Mouse (Mus musculus): ENCODE measurements around the gene Sctr.

The Sctr gene

DNA sequence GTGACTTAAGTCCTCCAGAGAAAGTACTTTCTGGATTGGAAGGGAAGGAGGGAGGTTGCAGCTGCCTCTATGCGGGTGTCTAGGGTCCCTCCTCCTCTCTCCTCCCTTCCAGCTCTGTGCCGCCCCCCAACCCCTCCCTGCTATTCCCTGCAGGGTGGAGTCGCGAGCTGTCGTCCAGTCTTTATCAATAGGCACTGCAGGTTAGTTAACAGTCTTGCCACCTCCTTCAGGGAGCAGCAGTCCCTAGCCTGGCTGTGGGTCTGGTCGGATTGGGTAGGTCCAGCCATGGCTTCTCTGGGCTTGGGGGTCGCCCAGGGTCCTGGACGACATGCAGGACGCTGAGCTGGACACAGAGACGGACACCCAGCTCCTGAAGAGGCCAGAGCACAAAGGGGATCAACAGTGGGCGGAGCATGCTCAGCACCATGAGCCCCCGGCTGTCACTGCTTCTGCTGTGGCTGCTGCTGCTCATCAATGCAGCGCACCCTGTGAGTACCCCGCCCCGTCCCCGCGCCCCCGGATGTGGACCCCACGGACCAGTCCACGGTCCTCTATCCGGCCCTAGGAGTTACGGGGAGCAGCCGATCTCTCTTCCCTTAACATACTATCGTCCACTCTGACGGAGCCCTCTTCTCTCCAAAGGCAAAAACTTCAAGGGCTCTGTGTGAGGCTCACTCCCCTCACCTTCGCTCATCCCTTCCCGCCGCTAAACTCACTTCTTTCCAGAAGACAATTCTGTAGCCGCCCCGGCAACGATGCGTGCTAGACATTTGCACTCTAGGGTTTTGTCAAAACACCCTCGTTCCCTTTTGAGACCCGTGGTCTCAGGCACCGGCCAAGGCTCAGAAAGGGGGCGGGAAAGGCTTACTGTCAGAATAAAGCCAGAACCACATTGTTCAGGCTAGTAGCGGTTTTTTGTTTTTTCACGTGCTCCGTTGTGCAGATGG, at the start of gene Sctr:
Gene Sctr (plus strand): TSS at position 51 of the 947 bp plus-strand sequence.
- no peak for DNase-seq (ENCODE audit: low spot score)

DNA sequence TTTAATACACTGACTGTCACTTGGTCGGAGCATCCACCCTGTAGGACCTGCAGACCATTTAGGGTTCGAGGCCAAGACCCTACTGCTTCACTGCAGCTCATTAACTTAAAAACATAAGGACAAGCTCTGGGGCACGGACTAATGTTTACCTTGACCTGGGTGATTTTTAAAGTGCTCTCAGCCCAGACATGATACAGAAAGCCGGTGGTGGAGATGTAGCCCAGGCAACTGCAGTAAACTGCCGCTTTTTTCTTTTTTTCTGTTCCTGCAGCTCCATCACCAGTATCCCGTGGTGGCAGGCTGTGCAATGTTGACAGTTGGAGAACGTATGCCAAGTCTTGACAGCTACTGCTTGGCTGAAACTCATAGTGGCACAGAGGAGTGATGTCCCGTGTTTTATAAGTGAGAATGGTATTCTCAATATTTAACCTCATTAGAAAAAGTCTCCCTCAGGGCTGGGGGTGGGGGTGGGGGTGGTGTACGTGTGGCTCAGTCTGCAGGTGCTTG, 48.9 kb upstream of the Sctr start:
- DNase-seq (ENCODE audit: low spot score) = no peak

DNA sequence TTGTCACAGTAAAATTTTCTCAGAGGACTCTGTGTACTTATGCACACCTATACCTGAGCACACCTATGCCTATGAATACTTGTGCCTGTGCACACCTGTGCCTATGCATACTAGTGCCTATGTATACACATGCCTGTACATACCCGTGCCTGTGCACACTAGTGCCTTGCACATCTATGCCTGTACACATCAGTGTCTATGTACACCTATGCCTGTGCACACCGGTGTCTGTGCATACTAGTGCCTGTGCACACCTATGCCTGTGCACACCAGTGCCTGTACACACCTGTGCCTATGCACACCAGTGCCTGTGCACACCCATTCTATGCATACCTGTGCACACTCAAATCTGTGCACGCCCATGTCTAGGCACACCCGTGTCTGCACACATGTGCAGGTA, 47.2 kb upstream of the Sctr start:
- no peak for DNase-seq (ENCODE audit: low spot score)

DNA sequence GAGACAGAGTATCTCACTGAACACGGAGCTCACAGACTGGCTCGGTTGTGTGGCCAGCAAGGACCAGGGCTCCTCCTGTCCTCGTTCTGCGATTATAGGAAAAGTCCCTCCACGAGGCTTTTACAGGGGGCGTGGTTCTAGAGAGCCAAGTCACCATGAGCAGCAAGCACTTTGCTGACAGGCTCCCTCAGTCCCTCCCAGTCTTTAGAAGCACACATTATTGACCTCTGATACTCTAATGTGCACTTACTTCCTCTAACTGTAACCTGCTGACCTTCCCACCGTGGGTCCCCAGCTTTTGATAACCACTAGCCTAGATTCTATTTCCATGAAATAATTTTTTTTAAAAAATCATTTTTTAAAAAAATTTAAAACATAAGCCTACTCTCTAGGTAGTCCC, 46.8 kb upstream of the Sctr start:
- DNase-seq (ENCODE audit: low spot score) = no peak

DNA sequence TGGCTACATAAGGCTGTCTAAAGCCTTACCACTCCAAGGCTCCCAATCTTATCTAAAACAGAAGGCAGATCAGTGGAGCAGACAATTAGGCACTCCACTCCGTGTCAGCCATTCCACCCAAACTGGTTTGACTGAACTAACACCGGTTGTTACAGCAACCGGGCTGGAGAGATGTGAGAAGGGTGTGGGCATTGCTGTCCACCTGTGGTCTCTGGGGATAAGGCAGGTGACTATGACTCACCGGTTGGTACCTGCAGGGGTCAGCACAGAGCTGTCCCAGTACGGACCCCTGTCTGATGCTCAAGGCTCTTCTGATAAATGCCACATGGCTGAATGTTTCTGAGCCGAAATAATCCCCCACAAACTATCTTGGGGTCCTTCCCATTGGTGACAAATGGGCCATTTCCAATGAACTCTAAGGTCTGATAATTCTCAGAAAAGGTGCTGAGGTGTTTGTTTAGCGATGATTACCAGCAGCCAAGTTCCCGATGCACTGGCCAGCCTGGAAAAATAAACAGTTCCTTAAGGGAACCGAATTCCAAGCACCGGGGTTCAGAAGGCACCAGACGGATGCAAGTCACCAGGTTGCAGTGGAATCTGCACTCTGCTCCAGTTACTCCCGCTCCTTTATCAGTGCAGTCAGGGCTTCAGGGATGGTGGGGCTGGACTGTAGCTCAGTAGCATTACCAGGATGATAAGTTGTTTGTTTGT, 40.7 kb upstream of the Sctr start:
- no peak for DNase-seq (ENCODE audit: low spot score)

DNA sequence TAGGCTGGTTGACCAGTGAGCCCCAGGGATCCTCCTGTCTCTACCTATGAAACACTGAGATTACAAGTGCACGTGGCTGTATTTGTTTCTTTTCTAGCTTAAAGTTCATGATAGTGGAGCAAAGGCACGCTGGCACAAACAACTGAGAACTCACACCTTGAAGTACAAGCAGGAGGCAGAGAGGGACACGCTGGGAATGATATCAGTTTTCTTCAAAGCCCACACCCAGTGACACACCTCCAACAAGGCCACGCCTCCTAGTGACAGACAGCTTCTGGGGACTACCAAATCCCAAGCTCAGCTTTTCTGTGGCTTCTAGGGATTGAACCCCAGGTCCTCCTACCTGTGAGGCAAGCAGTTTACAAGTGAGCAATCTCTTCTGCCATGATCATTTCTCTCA, 33.6 kb upstream of the Sctr start:
- no peak for DNase-seq (ENCODE audit: low spot score)

DNA sequence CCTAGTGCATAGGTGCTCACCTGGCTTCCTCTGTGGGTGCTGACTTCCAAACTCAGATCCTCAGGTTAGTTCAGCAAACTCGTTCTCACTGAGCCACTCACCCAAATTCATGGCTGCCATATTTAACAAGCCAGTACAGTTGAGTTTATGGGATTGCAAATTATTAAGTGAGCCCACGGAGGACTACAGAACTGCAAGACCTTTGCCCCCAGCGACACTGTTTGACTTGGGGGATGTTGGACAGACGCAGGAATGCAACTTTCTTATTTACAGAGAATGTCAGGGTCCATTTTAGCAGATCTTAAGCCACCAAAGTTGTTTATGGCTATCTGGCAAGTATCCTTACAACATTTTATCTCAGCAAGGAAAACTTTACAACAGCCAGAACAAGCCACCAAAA, 31.6 kb upstream of the Sctr start:
- DNase-seq (ENCODE audit: low spot score) = no peak

DNA sequence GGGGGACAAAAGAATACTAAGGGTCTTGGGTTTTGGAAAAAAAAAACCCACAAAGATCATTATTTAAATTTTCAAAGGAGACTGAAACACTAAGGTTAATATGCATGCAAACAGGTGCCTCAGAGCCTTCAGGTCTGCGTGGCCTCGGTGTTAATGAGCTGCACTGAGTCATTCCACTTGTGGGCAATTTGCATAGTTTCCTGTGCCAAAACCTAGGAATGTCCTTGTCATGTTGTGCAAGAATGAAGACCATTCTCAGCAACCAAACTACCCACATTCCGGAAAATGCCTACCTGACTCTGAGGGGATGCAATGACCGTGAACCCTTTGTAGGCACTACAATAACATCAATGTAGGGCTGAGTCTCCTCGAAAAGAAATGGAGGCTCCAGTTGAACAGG, 20.1 kb upstream of the Sctr start:
- no peak for DNase-seq (ENCODE audit: low spot score)

DNA sequence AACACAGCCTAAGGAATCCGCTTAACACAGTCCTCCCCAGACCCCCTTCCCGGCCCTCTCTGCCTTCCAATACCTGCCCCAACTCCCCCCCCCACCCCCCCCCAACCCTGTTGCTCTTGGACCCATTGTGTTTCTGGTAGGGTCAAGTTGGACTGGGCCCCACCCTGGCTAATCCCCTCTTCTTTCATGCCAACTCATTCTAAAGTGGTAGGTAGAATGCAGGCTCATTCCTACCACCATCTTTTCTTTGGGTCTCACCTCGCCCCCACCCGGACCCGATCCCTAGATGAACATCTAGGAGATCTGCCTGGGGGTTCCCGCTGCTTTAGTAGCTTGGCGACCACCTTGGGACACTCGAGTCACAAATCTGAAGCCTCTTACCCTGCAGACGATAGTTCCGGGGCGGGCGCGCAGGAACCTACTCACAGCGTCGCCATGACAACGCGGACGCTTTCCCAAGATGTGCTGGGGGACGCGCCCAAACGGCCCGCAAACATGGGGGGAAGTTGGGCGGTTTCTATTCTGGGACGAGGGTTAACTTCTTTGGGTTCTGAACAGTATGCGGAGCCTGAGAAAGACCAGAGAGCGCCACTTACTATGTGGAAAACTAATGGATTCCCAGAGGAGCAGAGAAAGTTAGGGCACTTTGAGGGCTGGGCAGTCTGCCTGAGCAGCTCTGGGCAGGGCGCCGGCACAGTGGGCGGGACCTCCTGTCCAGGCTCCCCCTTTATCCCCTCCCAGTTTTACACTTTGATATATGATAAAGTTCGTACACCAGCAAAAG, 9.7 kb upstream of the Sctr start, which contains the start of gene Cfap221:
Gene Cfap221 (minus strand): TSS at position 437 of the 784 bp plus-strand sequence.
- peak; percentile 47 for DNase-seq (ENCODE audit: low spot score)

DNA sequence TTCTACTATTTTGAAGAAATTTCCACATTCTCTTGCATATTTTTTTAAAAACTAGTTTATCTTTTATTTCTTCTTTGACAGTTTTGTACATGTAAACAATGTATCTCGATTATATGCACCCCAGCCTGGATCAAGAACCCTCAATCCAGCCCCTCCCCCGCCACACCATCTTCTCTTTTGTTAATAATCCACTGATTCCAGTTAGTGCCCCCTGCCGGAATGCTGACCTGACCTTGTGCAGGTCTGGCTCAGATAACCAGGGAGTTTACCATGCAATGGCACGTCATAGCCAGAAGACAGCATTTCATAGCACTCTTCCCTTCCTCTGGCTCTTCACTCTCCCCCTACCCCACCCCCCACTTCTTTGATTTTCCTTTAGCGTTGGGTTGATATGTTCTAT, 9.1 kb upstream of the Sctr start:
- peak; percentile 11 for DNase-seq (ENCODE audit: low spot score)

DNA sequence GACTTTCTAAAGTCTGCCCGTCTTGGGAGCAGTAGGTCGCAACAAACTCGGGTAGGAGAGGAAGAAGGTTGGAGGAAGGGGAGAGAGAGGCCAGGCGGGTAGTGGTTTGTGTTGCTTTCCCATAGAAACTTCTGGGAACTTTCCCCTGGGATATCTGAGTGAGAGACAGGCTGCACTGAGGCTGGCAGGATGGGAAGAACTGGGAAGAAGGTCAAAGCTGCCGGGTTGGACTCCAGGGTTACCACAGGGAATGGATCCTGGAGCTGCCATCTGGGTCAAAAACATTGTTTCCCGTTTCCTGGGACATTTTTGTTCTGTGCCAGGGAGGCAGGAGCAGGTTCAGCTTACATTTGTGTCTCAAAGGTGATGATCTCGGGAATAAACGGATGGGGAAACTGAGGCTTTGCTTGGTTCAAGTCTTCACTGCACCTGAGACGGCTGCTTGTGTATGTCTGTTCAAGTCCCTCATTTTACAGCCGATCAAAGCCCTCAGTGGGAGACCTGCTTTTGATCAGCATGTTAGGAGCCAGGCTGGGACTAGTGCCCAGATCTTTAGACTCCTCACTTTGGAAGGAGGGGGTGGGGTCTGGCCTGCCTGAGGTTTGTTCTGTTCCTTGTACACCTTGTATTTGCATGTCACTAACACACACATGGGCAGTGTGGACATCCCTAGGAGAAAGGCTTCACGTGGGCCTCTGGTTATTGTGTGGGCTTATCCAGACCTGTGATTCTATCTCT, 1.3 kb downstream of the Sctr start:
- no peak for DNase-seq (ENCODE audit: low spot score)

DNA sequence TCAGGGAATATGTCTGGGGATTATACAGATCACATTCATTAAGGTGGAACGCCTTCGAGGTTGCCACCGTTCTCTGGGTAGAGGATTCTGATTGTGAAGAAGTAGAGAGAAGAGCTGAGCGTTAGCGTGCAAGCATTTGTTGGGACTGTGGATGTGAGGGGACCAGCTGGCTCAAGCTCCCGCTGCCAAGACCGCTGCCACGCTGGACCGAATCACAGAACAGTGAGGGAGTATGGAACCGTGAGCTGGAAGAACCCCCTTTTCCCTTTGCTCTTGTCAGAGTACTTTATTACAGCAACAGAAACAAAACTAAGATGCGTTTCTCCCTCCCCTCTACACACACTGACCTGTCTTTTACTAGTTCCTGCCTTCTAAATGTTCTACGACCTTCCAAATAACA, 5.9 kb downstream of the Sctr start:
- no peak for DNase-seq (ENCODE audit: low spot score)

DNA sequence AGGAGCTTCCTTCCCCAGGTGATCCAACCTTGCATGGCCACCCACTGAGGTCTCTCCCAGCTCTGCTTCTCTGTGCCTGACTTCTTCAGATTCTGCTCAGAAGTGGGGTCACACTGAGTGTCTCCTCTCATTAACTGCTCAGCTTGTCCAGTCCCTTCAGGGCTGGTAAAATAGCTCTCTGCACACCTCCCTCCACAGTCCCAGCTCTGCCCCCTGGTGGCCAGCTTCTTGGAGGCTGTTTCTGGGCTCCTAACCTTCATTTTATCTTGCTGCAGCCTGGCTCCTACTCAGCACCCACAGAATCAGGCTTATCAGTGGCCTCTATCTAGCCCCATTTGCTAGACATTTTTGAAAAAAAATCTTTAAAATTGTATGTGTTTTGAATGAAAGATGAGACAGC, 6.4 kb downstream of the Sctr start:
- DNase-seq (ENCODE audit: low spot score) = peak; percentile 61

DNA sequence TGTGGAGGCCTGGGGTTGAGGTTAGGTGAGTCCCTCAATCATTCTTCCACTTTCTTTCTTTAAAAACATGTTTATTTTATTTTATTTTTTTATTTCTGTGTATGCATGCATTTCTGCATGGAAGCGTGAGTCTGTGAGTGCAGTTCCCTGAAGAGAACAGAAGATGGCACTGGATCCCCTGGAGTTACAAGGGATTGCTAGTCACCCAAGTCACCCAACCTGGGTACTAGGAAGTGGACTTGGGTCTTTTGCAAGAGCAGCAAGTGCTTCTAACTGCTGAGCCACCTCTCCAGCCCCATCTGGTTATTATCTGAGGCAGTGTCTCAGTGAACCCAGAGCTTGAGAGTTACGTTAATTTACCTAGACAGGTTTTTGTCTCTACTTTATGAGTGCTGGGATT, 9.5 kb downstream of the Sctr start:
- DNase-seq (ENCODE audit: low spot score) = no peak

DNA sequence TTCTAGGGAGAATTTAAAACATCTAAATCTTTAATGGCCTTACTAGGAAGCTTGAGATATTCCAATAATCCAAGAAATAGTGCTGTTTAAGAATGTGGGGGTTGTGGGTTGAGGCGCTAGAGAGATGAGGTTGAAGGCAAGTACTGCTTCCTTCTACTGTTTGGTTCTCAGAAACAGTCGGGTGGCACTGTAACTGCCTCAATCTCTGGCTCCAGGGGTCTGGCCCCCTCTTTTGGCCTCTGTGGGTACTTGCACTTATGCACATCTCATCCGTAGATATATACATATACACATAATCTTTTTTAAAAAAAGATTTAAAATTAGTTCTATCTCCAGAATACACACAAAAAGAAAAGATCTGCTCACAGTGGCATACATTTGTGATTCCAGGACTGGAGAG, 12.2 kb downstream of the Sctr start:
- no peak for DNase-seq (ENCODE audit: low spot score)

DNA sequence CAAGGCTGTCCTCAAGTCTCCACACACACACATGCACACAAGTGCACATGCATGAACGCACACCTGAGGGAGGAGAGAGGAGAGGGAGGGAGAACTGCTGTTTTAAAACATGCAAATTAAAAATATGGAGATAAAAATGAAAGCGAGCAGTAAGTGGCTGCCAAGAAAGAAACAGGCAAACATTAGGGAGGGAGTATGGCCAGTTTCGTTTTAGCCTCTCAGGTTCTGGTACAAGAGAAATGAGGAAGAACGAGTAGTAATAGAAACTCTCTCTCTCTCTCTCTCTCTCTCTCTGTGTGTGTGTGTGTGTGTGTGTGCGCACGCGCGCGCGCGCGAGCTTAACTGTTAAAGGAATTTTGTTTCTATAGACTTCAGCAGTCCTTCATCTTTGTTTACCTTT, 12.7 kb downstream of the Sctr start:
- no peak for DNase-seq (ENCODE audit: low spot score)

DNA sequence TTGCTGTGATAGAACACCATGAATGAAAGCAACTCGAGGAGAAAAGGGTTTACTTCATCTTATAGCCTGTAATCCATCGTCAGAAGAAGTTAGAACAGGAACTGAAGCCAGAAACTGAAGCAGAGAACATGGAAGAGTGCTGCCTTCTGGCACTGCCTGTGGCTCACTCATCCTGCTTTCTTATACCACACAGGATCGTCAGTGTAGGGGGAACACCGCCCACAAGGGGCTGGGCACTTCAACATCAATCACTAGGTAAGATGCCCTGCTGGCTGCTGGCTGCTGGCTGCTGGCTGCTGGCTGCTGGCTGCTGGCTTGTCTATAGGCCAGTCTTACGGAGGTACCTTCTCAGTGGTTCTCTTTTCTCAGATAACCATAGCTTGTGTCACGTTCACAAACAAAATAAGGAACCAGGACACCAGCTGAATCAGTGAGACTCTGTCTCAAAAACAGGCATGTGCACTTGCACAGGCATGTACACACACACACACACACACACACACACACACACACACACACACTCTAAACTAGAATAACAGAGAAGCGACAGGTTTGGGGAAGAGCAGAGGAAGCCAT, 13.7 kb downstream of the Sctr start:
- DNase-seq (ENCODE audit: low spot score) = no peak

DNA sequence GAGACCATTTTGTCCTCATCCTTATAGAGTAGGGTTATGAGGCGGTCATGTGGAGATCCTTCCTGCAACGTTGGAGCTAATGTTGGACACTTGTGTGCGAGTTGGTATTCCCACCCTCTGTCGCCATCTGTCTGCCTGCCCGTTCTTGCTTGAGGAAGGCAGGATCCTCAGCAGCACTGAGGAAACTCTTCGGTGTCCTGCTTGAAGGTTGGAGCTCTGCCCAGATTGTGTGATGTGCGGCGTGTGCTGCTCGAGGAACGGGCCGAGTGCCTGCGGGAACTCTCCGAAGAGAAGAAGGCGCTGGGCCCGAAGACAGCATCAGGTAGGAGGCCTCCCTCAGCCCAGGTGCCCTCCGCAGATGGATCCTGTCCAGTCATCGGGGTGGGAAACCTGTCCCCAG, 15.3 kb downstream of the Sctr start:
- DNase-seq (ENCODE audit: low spot score) = no peak

DNA sequence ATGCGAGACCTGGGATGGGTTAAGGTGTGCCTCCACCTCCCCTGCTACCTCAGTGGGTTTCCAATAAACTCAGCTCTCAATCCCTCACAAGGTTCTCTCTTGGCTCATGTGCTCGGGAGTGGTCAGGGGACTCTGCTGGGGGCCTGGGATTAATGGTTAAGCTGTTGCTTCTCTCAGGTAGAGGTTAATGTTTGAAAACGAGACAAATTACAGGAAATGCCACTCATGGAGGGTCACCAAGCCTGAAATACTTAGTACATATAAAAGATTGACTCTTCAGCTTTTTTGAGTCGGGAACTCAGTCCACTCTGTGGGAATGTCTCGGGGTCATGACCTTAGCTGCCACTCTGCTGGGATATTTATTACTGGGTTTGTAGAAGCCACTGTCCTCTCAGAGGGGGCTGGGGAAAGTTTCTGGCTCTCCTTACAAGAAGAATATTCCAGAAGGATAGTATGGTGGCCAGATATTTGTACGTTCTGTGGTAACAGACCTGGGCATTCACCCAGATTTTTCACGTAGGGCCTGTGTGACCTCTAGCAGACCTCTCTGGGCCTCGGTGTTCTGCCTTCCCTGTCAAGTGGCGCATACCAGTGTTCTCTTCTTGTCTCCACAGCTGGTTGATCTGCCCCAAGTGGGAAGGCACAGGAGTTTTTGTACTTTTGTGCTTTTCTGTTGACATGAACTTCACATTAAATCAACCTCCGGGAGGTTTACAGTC, 17.8 kb downstream of the Sctr start:
- DNase-seq (ENCODE audit: low spot score) = no peak

DNA sequence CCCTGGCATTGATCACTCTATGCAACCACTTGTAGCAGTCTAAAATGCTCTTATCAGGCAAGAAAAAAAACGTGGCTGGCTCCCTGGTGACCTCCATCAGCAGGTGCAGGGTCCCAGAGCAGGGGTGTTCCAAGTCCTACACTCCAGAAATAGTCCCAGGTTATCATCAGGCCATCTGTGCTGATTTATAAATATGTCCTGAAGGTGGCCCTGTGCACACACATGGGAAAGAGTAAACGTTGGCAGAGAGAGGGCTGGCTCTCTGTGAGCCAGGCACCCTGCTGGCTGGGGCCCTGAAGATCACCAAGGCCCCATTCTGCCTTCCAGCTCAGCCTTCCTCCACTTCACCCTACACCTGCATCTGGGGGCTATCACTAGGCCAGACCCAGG, 18.4 kb downstream of the Sctr start:
- DNase-seq (ENCODE audit: low spot score) = no peak

DNA sequence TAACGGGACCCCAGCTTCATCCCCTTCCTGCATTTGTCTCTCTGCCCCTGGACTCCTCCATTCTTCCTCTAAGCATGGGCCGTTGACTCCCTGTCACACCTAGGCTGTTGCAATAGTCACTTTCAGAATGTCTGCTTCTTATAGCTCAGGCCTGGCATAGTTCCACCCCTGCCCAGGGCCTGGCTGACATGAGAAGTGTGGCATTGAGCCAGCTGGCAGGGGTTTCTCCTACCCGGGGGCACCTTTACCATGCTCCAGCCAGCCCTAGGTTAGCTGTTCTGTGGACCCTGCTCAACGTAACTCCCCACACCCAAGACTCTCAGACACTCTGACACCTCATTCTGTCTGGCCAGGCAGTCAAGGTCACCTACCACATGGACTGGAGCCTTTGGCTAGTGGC, 21.0 kb downstream of the Sctr start:
- no peak for DNase-seq (ENCODE audit: low spot score)
